Mouse (Mus musculus): ENCODE measurements around the gene Ptpn1. TPM values are rescaled to one million over a fixed set of nuclear protein-coding genes. Genes with fewer than 3 reads are reported as not detected.

The Ptpn1 gene
- total RNA-seq, 2 experiments from 2014 or later = 50.7 to 55.3 TPM

GRCm38 (mm10) chr2:167919081-167919480, 12.8 kb upstream of the Ptpn1 start:
- no peak for DNase-seq (ENCODE audit: low spot score in 2 of 2)
- intact Hi-C loops (cut with DNase I) = no loop called here

DNA sequence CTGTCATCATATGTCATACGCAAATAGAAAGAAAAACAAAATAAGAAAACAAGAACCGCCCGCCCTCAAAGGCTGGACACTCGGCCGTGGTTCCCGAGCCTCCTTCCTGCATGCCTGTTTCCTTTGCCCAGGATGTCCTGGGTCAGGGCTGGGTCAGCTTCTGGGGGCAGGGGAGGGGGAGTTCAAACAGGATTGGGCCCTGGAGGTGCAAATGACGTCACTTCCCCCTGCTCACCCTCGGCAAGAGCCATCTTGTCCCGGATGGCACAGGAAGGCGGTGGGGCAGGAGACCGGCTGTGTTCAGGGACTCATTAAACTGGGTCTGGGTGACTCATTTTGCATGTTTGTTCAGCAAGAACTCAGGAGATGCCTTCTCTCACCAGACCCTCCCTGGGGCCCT, 11.8 kb upstream of the Ptpn1 start:
- intact Hi-C loops (cut with DNase I) = no loop called here
- DNase-seq (ENCODE audit: low spot score in 2 of 2) = no peak

GRCm38 (mm10) chr2:167920960-167921495, 10.8 kb upstream of the Ptpn1 start:
- no peak for DNase-seq (ENCODE audit: low spot score in 2 of 2)
- intact Hi-C loops (cut with DNase I) = no loop called here

DNA sequence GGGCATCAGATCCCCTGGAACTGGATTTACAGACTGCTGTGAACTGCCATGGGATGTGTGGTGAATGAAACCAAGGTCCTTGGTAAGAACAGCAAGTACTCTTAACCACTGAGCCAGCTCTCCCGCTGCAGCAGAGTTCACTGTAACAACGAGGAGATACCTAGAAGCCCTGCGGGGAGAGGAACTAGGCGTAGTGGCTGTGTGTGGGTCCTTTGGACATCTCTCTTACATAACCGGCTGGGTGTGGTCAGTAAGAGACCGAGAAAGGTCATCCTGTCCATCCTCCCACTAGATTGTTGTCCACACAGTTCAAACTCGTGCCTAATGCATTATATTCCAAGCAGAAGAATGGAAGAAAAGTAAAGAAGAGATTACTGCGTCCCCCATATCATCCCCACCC, 10.0 kb upstream of the Ptpn1 start:
- DNase-seq (ENCODE audit: low spot score in 2 of 2) = no peak
- intact Hi-C loops (cut with DNase I) = no loop called here

DNA sequence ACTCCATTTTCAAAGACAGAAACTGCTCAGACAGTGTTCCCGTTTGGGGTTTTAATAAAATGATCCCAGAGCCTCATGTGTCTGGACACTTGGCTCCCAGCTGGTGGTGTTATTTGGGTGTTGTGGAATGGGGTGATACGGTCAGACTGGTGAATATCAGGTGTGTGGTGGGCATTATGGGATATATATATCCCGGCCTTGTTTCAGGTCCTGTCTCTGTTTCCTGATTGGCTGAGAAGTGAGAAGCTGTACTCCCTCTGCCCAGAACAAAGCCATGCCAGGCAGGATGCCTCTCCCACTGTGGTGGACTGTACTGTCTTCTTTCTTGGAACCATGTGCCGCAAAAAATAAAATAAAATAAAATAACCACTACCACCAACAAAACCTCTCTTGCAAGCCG, 7.8 kb upstream of the Ptpn1 start:
- no peak for DNase-seq (ENCODE audit: low spot score in 2 of 2)
- intact Hi-C loops (cut with DNase I) = no loop called here

- peak; percentile 81 to 82 for DNase-seq (ENCODE audit: low spot score in 2 of 2)
- intact Hi-C loops (cut with DNase I) = no loop called here
Measured at GRCm38 (mm10) chr2:167924803-167925604, 6.9 kb upstream of the Ptpn1 start.

- intact Hi-C loops (cut with DNase I) = no loop called here
- no peak for DNase-seq (ENCODE audit: low spot score in 2 of 2)
Measured at GRCm38 (mm10) chr2:167925841-167926800, 5.7 kb upstream of the Ptpn1 start.

GRCm38 (mm10) chr2:167928002-167928526, 3.8 kb upstream of the Ptpn1 start:
- intact Hi-C loops (cut with DNase I) = no loop called here
- no peak for DNase-seq (ENCODE audit: low spot score in 2 of 2)

GRCm38 (mm10) chr2:167928972-167929371, 2.9 kb upstream of the Ptpn1 start:
- DNase-seq (ENCODE audit: low spot score in 2 of 2) = no peak
- intact Hi-C loops (cut with DNase I) = no loop called here

GRCm38 (mm10) chr2:167930975-167931374, 882 bp upstream of the Ptpn1 start:
- no peak for DNase-seq (ENCODE audit: low spot score in 2 of 2)
- intact Hi-C loops (cut with DNase I) = no loop called here

GRCm38 (mm10) chr2:167932727-167933231, 922 bp downstream of the Ptpn1 start:
- intact Hi-C loops (cut with DNase I) = no loop called here
- no peak for DNase-seq (ENCODE audit: low spot score in 2 of 2)

- intact Hi-C loops (cut with DNase I) = no loop called here
- DNase-seq (ENCODE audit: low spot score in 2 of 2) = no peak
Measured at GRCm38 (mm10) chr2:167933397-167933796, 1.5 kb downstream of the Ptpn1 start.

- intact Hi-C loops (cut with DNase I) = no loop called here
Measured at GRCm38 (mm10) chr2:167935956-167936355, 4.1 kb downstream of the Ptpn1 start.

DNA sequence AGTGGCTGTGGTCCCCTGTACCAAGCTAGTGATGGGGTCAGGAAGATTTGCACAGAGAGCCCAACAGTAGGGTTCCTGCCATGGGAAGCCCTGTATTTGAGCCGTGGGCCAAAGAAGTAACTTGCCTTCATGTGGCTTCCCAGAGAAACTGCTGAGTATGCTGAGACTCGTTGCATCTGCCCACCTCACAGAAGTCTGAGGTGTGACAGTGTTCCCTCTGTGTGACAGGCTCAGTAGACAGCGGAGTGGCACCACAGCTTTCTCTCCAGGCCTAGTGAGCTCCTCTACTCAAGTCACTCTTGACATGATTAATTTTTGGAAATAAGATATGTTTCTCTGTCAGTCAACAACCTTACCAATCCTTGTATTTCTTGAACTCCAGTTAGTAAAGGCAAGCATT, 6.9 kb downstream of the Ptpn1 start:
- DNase-seq (ENCODE audit: low spot score in 2 of 2) = no peak
- intact Hi-C loops (cut with DNase I) = no loop called here

More at GRCm38 (mm10) chr2:167935956-167936355, 4.1 kb downstream of the Ptpn1 start:
- DNase-seq (ENCODE audit: low spot score in 2 of 2) = no peak

DNA sequence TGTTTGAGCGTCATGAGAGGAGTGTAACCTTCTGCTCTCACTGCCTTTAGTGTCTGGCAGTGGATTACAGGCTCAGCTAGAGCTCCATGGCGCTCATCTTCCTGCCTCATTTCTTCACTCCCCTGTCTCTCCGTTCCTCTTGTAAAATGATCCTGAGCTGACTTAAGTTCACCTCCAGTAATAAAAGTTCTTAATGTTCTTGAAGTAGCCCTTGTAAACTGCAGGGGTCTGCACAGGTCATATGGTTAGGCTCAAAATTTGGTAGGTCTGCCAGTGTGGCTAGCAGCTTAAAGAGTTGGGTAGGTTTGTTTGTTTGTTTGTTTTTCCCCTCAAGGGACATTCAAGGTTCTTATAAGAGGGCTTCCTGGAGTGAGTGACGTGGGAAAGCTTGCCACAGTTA, 7.3 kb downstream of the Ptpn1 start:
- DNase-seq (ENCODE audit: low spot score in 2 of 2) = no peak
- intact Hi-C loops (cut with DNase I) = no loop called here

DNA sequence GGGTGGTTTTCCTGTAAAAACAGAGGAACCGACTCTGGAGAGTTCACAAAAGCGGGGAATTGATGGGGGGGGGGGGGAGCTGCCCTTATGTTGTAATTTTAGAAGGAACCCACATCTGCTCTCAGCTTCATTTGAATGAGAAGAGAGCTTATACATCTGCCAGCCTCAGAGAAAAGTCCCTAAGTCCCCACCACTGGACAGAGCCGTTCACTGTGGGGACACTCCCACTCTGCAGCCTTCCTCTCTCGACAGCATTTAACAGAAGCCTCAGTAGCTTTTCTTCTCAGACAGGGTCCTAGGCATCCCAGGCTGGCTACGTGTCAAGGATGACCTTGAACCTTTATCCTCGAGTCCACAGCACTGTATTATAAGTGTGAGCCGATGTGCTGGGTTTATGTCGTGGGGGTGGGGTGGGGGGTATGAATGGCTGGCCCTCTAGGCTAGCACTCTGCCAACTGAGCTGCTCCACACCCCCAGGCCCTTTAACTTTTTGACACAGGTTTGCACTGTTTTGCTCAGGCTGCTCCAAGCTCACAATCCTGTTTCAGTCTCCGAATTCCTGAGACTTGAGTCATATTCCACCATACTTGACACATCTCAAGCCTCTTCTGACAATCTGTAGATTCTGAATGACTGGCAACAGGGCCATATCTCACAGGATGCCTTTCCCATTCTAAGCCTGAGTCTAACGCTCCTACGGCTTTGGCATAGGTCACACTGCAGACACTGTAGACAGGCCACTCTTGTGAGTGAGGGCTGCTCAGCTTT, 8.0 kb downstream of the Ptpn1 start:
- no peak for DNase-seq (ENCODE audit: low spot score in 2 of 2)
- intact Hi-C loops (cut with DNase I) = no loop called here

DNA sequence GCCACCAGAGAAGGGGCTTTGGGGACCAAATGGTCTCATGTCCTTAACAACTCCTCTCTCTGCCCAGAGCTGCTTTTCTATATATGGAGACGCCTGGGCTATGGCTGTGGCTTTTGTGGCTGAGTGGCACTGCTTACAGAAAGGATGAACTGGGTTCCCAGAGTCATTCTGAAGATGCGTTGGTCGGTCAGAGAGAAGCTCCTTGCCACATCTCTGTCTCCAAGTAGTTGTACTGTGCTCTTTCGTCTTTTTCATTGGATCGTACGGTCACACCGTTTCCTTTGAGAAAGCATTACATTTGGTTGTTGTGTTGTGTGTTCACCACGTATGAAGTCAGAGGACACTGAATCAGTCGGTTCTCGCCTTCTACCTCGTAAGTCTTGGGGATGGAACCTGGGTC, 8.8 kb downstream of the Ptpn1 start:
- intact Hi-C loops (cut with DNase I) = no loop called here
- DNase-seq (ENCODE audit: low spot score in 2 of 2) = no peak

DNA sequence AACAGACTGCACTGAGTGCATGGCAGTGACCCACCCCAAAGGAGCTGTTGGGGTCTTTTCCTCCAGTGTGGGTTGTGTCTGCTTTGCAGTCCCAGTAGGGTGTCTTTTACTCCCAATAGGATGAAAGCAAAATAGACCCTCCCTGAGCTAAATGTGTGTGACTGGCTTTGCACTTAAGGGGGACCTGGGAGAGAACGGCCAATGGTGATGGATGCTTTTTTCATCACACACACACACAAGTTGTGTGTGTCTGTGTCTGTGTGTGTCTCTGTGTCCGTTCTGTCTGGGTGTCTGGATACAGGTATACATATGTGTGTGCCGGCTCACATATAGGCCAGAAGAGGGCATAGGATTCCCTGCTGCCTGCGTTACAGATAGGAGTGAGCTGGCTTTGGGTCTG, 9.5 kb downstream of the Ptpn1 start:
- DNase-seq (ENCODE audit: low spot score in 2 of 2) = no peak
- intact Hi-C loops (cut with DNase I) = no loop called here

DNA sequence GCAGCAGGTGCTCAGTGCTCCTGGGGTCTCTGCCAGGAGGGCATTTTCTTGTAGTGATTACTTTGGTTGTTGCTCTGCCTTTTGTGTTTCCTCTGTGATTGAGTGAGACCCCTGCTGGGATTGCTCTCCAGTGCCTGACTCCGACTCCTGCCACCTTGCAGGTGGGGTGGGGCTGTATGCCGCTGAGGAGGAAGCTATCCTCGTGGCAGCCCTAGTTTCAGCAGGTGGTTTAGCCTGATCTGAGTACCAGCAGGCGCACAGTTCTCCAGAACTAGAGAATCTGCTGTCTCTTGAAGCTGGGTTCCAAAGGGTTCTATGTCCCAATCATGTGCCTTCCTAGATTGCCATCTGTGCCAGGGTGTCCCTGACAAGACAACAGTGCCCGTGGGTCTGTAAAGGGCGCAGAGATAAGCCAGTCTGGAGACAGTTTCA, 9.9 kb downstream of the Ptpn1 start:
- intact Hi-C loops (cut with DNase I) = no loop called here
- no peak for DNase-seq (ENCODE audit: low spot score in 2 of 2)

Data from left cerebral cortex, postnatal 36 days (tissue).